Mouse (Mus musculus) adrenal gland (tissue): ENCODE data around the gene Palld.

Experiments used
- intact Hi-C: fragments of 180-260 bp; cut with DNase I; formaldehyde crosslinking; loops from one replicate; pipeline ENCODE4 v1.15.1; 2025
- long read RNA-seq, 2 experiments: library from polyadenylated mRNA; unstranded; transcript quantifications; one replicate each; pipeline ENCODE4 v2.0.0; 2020; ENCODE audit warnings: borderline replicate concordance in 1 of 2; ENCODE audit not compliant: insufficient replicate concordance in 1 of 2

The Palld gene
- long read RNA-seq, experiment 1, full-length matches to known transcripts: 23 of 41 reads
- long read RNA-seq, experiment 1, partial matches to known transcripts: 12 of 41 reads
- long read RNA-seq, experiment 1, other reads (novel, unspliced or antisense): 6 of 41 reads
- long read RNA-seq, experiment 2, full-length matches to known transcripts: 33 of 67 reads
- long read RNA-seq, experiment 2, partial matches to known transcripts: 24 of 67 reads
- long read RNA-seq, experiment 2, other reads (novel, unspliced or antisense): 10 of 67 reads

GRCm38 (mm10) chr8:61902521-61902920 is at the start of gene Palld:
Gene Palld, minus strand, starts transcription at chr8:61902690.
- intact Hi-C loops: no loop called here

- intact Hi-C loops: no loop called here
These were observed 35.1 kb upstream of the Palld start for GRCm38 (mm10) chr8:61937576-61937975.

GRCm38 (mm10) chr8:61933243-61933642 is 30.8 kb upstream of the Palld start:
- intact Hi-C loops: no loop called here

- intact Hi-C loops: no loop called here
These were observed 25.4 kb upstream of the Palld start, which contains the start of gene Ddx60 for GRCm38 (mm10) chr8:61927777-61928494. Gene Ddx60, plus strand, starts transcription at chr8:61928087.

- intact Hi-C loops: no loop called here
These were observed 22.0 kb upstream of the Palld start for GRCm38 (mm10) chr8:61924518-61924917.

GRCm38 (mm10) chr8:61921454-61922054 is 19.1 kb upstream of the Palld start:
- intact Hi-C loops: no loop called here

- intact Hi-C loops: no loop called here
These were observed 17.9 kb upstream of the Palld start for GRCm38 (mm10) chr8:61920389-61920788.

GRCm38 (mm10) chr8:61919145-61919788 is 16.8 kb upstream of the Palld start:
- intact Hi-C loops: no loop called here

GRCm38 (mm10) chr8:61917287-61917686 is 14.8 kb upstream of the Palld start:
- intact Hi-C loops: no loop called here

- intact Hi-C loops: no loop called here
These were observed 11.5 kb upstream of the Palld start for GRCm38 (mm10) chr8:61913957-61914356.

- intact Hi-C loops: no loop called here
These were observed 10.3 kb upstream of the Palld start for GRCm38 (mm10) chr8:61912817-61913216.

GRCm38 (mm10) chr8:61909313-61909712 is 6.8 kb upstream of the Palld start:
- intact Hi-C loops: no loop called here

GRCm38 (mm10) chr8:61908303-61909215 is 6.1 kb upstream of the Palld start:
- intact Hi-C loops: no loop called here

GRCm38 (mm10) chr8:61901028-61901717 is 1.3 kb downstream of the Palld start:
- intact Hi-C loops: no loop called here

GRCm38 (mm10) chr8:61897402-61897801 is 5.1 kb downstream of the Palld start:
- intact Hi-C loops: loop anchor here (5.0 kb wide), 2 partner anchors 135 to 150 kb away; no protein-coding TSS in a partner anchor

GRCm38 (mm10) chr8:61896742-61897141 is 5.7 kb downstream of the Palld start:
- intact Hi-C loops: loop anchor here (5.0 kb wide), 2 partner anchors 136 to 151 kb away; no protein-coding TSS in a partner anchor

GRCm38 (mm10) chr8:61894062-61894461 is 8.4 kb downstream of the Palld start:
- intact Hi-C loops: no loop called here

GRCm38 (mm10) chr8:61877607-61878006 is 24.9 kb downstream of the Palld start:
- intact Hi-C loops: loop anchor here (5.0 kb wide), 2 partner anchors 140 to 355 kb away; no protein-coding TSS in a partner anchor

- intact Hi-C loops: loop anchor here (2.0 to 5.0 kb wide), 4 partner anchors 138 to 353 kb away; no protein-coding TSS in a partner anchor
These were observed 27.2 kb downstream of the Palld start for GRCm38 (mm10) chr8:61875290-61875689.

GRCm38 (mm10) chr8:61873994-61874393 is 28.5 kb downstream of the Palld start:
- intact Hi-C loops: loop anchor here (2.0 kb wide), 2 partner anchors 175 to 335 kb away; no protein-coding TSS in a partner anchor
